Mouse (Mus musculus): ENCODE results near the gene Itsn2.
"Not testable (repeated sequence)": the region's sequence is repeated elsewhere in the genome, so short reads cannot be mapped to it uniquely, and the experiment has no call there.

Itsn2 gene

DNA sequence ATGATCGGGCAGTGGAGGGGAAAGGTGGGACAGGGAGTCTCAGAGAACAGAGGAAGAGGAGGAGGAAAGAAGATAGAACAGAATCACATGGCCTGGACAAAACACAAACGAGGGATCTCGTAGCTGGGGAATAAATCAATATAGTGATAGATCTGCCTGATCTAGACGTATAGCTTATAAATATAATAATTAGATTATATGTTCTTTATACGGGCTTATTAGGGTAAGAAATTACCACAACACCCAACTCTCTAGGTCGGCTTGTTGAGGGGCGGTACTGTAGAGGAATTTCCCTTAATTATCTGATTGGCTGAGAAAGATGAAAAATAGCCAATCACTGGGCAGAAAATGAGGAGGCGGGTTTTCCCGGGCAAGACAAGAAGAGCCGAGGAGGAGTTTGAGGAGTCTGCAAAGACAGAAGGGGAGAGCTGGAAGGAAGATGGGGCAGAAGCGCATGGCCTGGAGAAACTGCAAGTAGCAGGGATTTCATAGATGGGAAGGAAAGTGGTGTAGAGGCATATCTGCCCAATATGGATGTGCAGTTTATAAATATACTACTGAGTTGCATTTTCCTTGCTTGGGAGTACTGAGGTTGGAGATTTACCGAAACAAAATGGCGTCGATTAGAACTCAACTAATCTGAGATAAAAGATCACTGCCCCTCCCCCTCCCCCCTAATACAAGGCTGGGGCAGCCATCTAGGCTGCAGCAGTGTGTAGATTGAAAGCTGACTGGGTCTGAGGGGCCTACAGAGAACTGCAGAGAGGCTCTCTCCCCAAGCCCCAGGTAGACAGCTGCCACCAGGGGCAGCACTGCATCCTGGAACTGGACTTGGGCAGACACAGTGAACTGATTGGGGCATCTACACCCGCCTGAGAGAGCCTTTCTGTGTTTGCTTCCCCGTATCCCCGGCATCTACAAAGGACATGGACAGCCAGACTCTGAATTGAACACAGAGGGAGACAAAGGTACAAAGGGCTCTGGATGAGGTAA, 127.6 kb downstream of the Itsn2 start:
- Histone ChIP-seq H3K4me3 (replicated peaks; ENCODE audit: low read length) (peak overlapping the region; percentile 81), H3K36me3 (ENCODE audit: insufficient read depth, low read length) (0 out of 2 replicates have a peak, but pooled peaks cover 6% of the 10 kb centered on the region), H3K4me1 (replicated peaks; ENCODE audit: low read depth, low read length) (peaks cover 36% of the 10 kb centered on the region), H3K9me3 (ENCODE audit: low read length) (no peaks in the 10 kb centered on the region), H3K27me3 (ENCODE audit: insufficient read depth, low read length) (peaks cover 19% of the 10 kb centered on the region)
- no peak for TF ChIP-seq POU5F1 (IDR thresholded peaks at IDR 0.05; ENCODE audit: borderline replicate concordance, low read length)
- TF ChIP-seq CTCF (conservative IDR thresholded peaks at IDR 0.05; ENCODE audit: low read length): peak; percentile 64
- no peak for TF ChIP-seq NANOG (IDR thresholded peaks at IDR 0.05; ENCODE audit: borderline replicate concordance, low read length)

GRCm38 (mm10) chr12:4729165-4729564, 136.7 kb downstream of the Itsn2 start:
- Histone ChIP-seq H3K4me3 (replicated peaks; ENCODE audit: low read length) (no peak overlapping the region), H3K4me1 (replicated peaks; ENCODE audit: low read depth, low read length) (0 out of 2 replicates have a peak, but pooled peaks cover 3% of the 10 kb centered on the region), H3K9me3 (ENCODE audit: low read length) (no peaks in the 10 kb centered on the region), H3K36me3 (ENCODE audit: insufficient read depth, low read length) (peaks cover 13% of the 10 kb centered on the region), H3K27me3 (ENCODE audit: insufficient read depth, low read length) (no peaks in the 10 kb centered on the region)
- TF ChIP-seq NANOG (IDR thresholded peaks at IDR 0.05; ENCODE audit: borderline replicate concordance, low read length) (no peak), CTCF (conservative IDR thresholded peaks at IDR 0.05; ENCODE audit: low read length) (peak; percentile 66)

DNA sequence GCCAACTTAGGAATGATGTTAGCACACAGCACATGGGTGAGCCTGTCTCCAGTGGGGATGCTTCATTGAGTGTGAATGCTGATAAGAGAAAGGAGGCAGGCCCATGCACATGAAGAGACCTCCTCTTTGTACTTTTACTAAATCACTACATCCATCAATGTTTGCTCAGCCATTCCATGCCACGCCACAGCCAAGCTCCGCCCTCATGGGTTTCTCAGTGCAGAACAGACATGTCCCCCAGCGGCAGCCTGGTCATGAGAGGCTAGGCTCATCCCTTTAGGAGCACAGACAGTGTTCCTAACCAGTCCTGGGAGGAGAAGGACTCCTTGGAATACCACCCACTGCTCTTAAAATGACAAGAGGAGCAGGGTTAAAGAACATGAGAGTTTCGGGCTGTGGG, 139.2 kb downstream of the Itsn2 start:
- H3K36me3 ChIP-seq (ENCODE audit: insufficient read depth, low read length): peaks cover 3% of the 10 kb centered on the region; the same call in 1 of the 2 replicates
- 0 out of 2 replicates have a peak, but pooled peaks cover 3% of the 10 kb centered on the region for H3K4me1 ChIP-seq (replicated peaks; ENCODE audit: low read depth, low read length)
- H3K27me3 ChIP-seq (ENCODE audit: insufficient read depth, low read length): no peaks in the 10 kb centered on the region
- no peaks in the 10 kb centered on the region for H3K9me3 ChIP-seq (ENCODE audit: low read length)
- H3K4me3 ChIP-seq (replicated peaks; ENCODE audit: low read length): no peak overlapping the region
- no peak for TF ChIP-seq CTCF (conservative IDR thresholded peaks at IDR 0.05; ENCODE audit: low read length)
- no peak for TF ChIP-seq NANOG (IDR thresholded peaks at IDR 0.05; ENCODE audit: borderline replicate concordance, low read length)
- no peak for TF ChIP-seq POU5F1 (IDR thresholded peaks at IDR 0.05; ENCODE audit: borderline replicate concordance, low read length)

DNA sequence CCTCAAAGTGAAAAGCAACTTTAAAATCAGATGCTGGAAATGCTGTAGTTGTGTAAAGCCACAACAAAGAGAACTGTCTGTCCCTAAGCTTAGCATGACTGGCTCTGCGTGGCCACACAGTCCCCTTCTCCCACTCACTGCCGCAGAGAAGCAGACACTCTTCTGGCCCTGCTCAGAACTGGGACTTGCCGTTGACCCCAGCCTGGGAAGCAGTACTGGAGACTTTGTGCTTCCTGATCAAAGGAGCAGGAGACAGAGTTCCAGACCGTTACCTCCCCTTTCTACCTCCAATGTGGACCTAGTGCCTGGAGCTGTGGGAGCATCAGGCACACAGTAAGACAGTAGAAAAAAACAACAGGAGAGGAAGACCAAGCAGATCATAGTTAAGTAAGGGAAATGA, 139.9 kb downstream of the Itsn2 start:
- 0 out of 2 replicates have a peak, but pooled peaks cover 3% of the 10 kb centered on the region for H3K4me1 ChIP-seq (replicated peaks; ENCODE audit: low read depth, low read length)
- H3K36me3 ChIP-seq (ENCODE audit: insufficient read depth, low read length): no peaks in the 10 kb centered on the region
- H3K9me3 ChIP-seq (ENCODE audit: low read length): no peaks in the 10 kb centered on the region
- H3K4me3 ChIP-seq (replicated peaks; ENCODE audit: low read length): no peak overlapping the region
- no peak for TF ChIP-seq NANOG (IDR thresholded peaks at IDR 0.05; ENCODE audit: borderline replicate concordance, low read length)
- no peak for TF ChIP-seq POU5F1 (IDR thresholded peaks at IDR 0.05; ENCODE audit: borderline replicate concordance, low read length)
- TF ChIP-seq CTCF (conservative IDR thresholded peaks at IDR 0.05; ENCODE audit: low read length): no peak
- H3K27me3 ChIP-seq (ENCODE audit: insufficient read depth, low read length): no peaks in the 10 kb centered on the region

GRCm38 (mm10) chr12:4738031-4738576, 145.7 kb downstream of the Itsn2 start, which contains the start of gene Fam228a:
TSS of gene Fam228a (minus strand) at chr12:4738430.
- Histone ChIP-seq H3K9me3 (ENCODE audit: low read length) (no peaks in the 10 kb centered on the region), H3K4me3 (replicated peaks; ENCODE audit: low read length) (peak within 1 kb of the TSS; percentile 57), H3K27me3 (ENCODE audit: insufficient read depth, low read length) (no peaks in the 10 kb centered on the region), H3K4me1 (replicated peaks; ENCODE audit: low read depth, low read length) (peaks cover 7% of the 10 kb centered on the region), H3K36me3 (ENCODE audit: insufficient read depth, low read length) (no peaks in the 10 kb centered on the region)
- TF ChIP-seq POU5F1 (IDR thresholded peaks at IDR 0.05; ENCODE audit: borderline replicate concordance, low read length) (no peak), NANOG (IDR thresholded peaks at IDR 0.05; ENCODE audit: borderline replicate concordance, low read length) (no peak), CTCF (conservative IDR thresholded peaks at IDR 0.05; ENCODE audit: low read length) (no peak)

- TF ChIP-seq NANOG (IDR thresholded peaks at IDR 0.05; ENCODE audit: borderline replicate concordance, low read length) (no peak), CTCF (conservative IDR thresholded peaks at IDR 0.05; ENCODE audit: low read length) (no peak), POU5F1 (IDR thresholded peaks at IDR 0.05; ENCODE audit: borderline replicate concordance, low read length) (no peak)
- H3K4me3 ChIP-seq (replicated peaks; ENCODE audit: low read length): no peak overlapping the region
Measured at GRCm38 (mm10) chr12:4740823-4741222, 148.4 kb downstream of the Itsn2 start.

DNA sequence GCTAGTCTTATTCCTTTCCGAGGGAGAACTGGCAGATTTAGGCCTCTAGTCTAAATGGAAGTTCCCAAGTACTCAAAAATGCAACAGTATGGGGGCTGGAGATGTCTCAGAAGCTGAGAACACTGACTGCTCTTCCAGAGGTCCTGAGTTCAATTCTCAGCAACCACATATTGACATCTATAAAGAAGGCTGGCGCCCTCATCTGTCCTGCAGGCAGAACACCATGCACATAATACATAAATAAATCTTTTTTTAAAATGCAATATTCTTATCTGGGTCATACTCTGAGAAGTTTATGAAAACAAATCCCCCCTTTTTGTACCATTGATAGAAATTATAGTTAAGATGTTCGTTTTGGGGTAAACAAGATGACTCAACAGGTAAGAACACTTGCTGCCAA, 149.7 kb downstream of the Itsn2 start:
- H3K27me3 ChIP-seq (ENCODE audit: insufficient read depth, low read length): no peaks in the 10 kb centered on the region
- no peak for TF ChIP-seq NANOG (IDR thresholded peaks at IDR 0.05; ENCODE audit: borderline replicate concordance, low read length)
- peak; percentile 15; the same call in 1 of the 2 replicates for TF ChIP-seq CTCF (conservative IDR thresholded peaks at IDR 0.05; ENCODE audit: low read length)
- TF ChIP-seq POU5F1 (IDR thresholded peaks at IDR 0.05; ENCODE audit: borderline replicate concordance, low read length): no peak
- no peak overlapping the region for H3K4me3 ChIP-seq (replicated peaks; ENCODE audit: low read length)
- peaks cover 7% of the 10 kb centered on the region for H3K4me1 ChIP-seq (replicated peaks; ENCODE audit: low read depth, low read length)
- H3K36me3 ChIP-seq (ENCODE audit: insufficient read depth, low read length): no peaks in the 10 kb centered on the region
- no peaks in the 10 kb centered on the region for H3K9me3 ChIP-seq (ENCODE audit: low read length)

More at GRCm38 (mm10) chr12:4740823-4741222, 148.4 kb downstream of the Itsn2 start:
- Histone ChIP-seq H3K36me3 (ENCODE audit: insufficient read depth, low read length) (no peaks in the 10 kb centered on the region), H3K27me3 (ENCODE audit: insufficient read depth, low read length) (no peaks in the 10 kb centered on the region), H3K9me3 (ENCODE audit: low read length) (no peaks in the 10 kb centered on the region), H3K4me1 (replicated peaks; ENCODE audit: low read depth, low read length) (peaks cover 7% of the 10 kb centered on the region)

- TF ChIP-seq POU5F1 (IDR thresholded peaks at IDR 0.05; ENCODE audit: borderline replicate concordance, low read length) (no peak), CTCF (conservative IDR thresholded peaks at IDR 0.05; ENCODE audit: low read length) (no peak), NANOG (IDR thresholded peaks at IDR 0.05; ENCODE audit: borderline replicate concordance, low read length) (no peak)
- Histone ChIP-seq H3K4me3 (replicated peaks; ENCODE audit: low read length) (no peak overlapping the region), H3K27me3 (ENCODE audit: insufficient read depth, low read length) (no peaks in the 10 kb centered on the region), H3K4me1 (replicated peaks; ENCODE audit: low read depth, low read length) (no peaks in the 10 kb centered on the region), H3K9me3 (ENCODE audit: low read length) (no peaks in the 10 kb centered on the region), H3K36me3 (ENCODE audit: insufficient read depth, low read length) (no peaks in the 10 kb centered on the region)
Measured at GRCm38 (mm10) chr12:4744486-4744885, 152.0 kb downstream of the Itsn2 start.

GRCm38 (mm10) chr12:4754451-4754850, 162.0 kb downstream of the Itsn2 start:
- not testable (repeated sequence) for H3K4me3 ChIP-seq (replicated peaks; ENCODE audit: low read length); H3K9me3 ChIP-seq (ENCODE audit: low read length); H3K27me3 ChIP-seq (ENCODE audit: insufficient read depth, low read length); H3K36me3 ChIP-seq (ENCODE audit: insufficient read depth, low read length); H3K4me1 ChIP-seq (replicated peaks; ENCODE audit: low read depth, low read length)

All from E14TG2a.4 (cell line).